Mouse (Mus musculus) MEL (cell line): Measurements from ENCODE around the gene Cyth2. TPM values are rescaled to one million over a fixed set of nuclear protein-coding genes. Genes with fewer than 3 reads are reported as not detected.

Experiments used
- DNase-seq: peaks from one replicate; pipeline ENCODE4 v3.0.0; 2011; ENCODE audit warnings: low read depth, low spot score
- H3K27ac ChIP-seq: 2 replicates; pipeline ENCODE4 v1.5.1; 2012; ENCODE audit warnings: low read depth, mild to moderate bottlenecking, control low read depth, low read length, moderate library complexity; ENCODE audit not compliant: control insufficient read depth
- H3K27me3 ChIP-seq, 2 experiments: fragments of 150-350 bp in 1 of 2; sonication (generic) in 1 of 2; 2 replicates each; pipeline ENCODE4 v1.6.1; 2012; ENCODE audit warnings: low read length in 2 of 2, mild to moderate bottlenecking in 2 of 2, improper control_type of control experiment in 1 of 2, moderate library complexity in 1 of 2; ENCODE audit not compliant: insufficient read depth in 2 of 2, control insufficient read depth in 1 of 2
- H3K36me3 ChIP-seq, 2 experiments: 2 replicates each; pipeline ENCODE4 v1.6.1; 2012 to 2014; ENCODE audit warnings: low read length in 2 of 2, improper control_type of control experiment in 1 of 2, inconsistent platforms in 1 of 2, mild to moderate bottlenecking in 1 of 2; ENCODE audit not compliant: insufficient read depth in 2 of 2, control insufficient read depth in 1 of 2
- H3K4me1 ChIP-seq, 2 experiments: fragments of 150-350 bp in 1 of 2; sonication (generic) in 1 of 2; 2 replicates each; pipeline ENCODE4 v1.6.1; 2012; ENCODE audit warnings: low read length in 2 of 2, improper control_type of control experiment in 1 of 2, mild to moderate bottlenecking in 1 of 2; ENCODE audit not compliant: insufficient read depth in 2 of 2, control insufficient read depth in 1 of 2
- H3K4me3 ChIP-seq, 2 experiments: fragments of 150-350 bp in 1 of 2; sonication (generic) in 1 of 2; 2 replicates each; pipeline ENCODE4 v1.5.1; 2012; ENCODE audit warnings: low read depth in 2 of 2, low read length in 2 of 2, mild to moderate bottlenecking in 2 of 2, moderate library complexity in 2 of 2, control low read depth in 1 of 2, improper control_type of control experiment in 1 of 2; ENCODE audit not compliant: control insufficient read depth in 1 of 2, insufficient read depth in 1 of 2
- H3K79me2 ChIP-seq: 2 replicates; pipeline ENCODE4 v1.6.1; 2012; ENCODE audit warnings: mild to moderate bottlenecking, low read length, moderate library complexity; ENCODE audit not compliant: control insufficient read depth, poor library complexity, insufficient read depth
- H3K9ac ChIP-seq: 2 replicates; pipeline ENCODE4 v1.6.1; 2012; ENCODE audit warnings: low read depth, mild to moderate bottlenecking, control low read depth, low read length, moderate library complexity; ENCODE audit not compliant: control insufficient read depth, poor library complexity, severe bottlenecking
- H3K9me3 ChIP-seq: fragments of 150-350 bp; sonication (generic); replicated peaks from 2 replicates; pipeline ENCODE4 v1.6.1; 2012; ENCODE audit warnings: mild to moderate bottlenecking, low read length, improper control_type of control experiment, moderate library complexity; ENCODE audit not compliant: insufficient read depth
- BHLHE40 ChIP-seq: IDR thresholded peaks from 2 replicates; pipeline ENCODE4 v1.6.1; 2012; ENCODE audit warnings: low read depth, mild to moderate bottlenecking, inconsistent platforms, low read length, improper control_type of control experiment, borderline replicate concordance
- CTCF ChIP-seq, 3 experiments: IDR thresholded peaks in 2 of 3; conservative IDR thresholded peaks in 1 of 3; 2 replicates each; pipeline ENCODE4 v1.5.1; 2011 to 2012; ENCODE audit warnings: low read length in 3 of 3, low read depth in 2 of 3, mild to moderate bottlenecking in 2 of 3, improper control_type of control experiment in 1 of 3, inconsistent platforms in 1 of 3, mixed read lengths in 1 of 3, moderate library complexity in 1 of 3; ENCODE audit not compliant: control insufficient read depth in 1 of 3, insufficient read depth in 1 of 3, poor library complexity in 1 of 3, severe bottlenecking in 1 of 3
- EP300 ChIP-seq, 2 experiments: IDR thresholded peaks; 2 replicates each; pipeline ENCODE4 v1.6.1; 2011; ENCODE audit warnings: improper control_type of control experiment in 2 of 2, low read length in 2 of 2, low read depth in 1 of 2, mild to moderate bottlenecking in 1 of 2
- ETS1 ChIP-seq: IDR thresholded peaks from 2 replicates; pipeline ENCODE4 v1.6.1; 2012; ENCODE audit warnings: low read depth, mild to moderate bottlenecking, inconsistent platforms, low read length, improper control_type of control experiment, moderate library complexity
- GATA1 ChIP-seq: IDR thresholded peaks from 2 replicates; pipeline ENCODE4 v1.6.1; 2011; ENCODE audit warnings: low read depth, low read length, improper control_type of control experiment
- JUND ChIP-seq: IDR thresholded peaks from 2 replicates; pipeline ENCODE4 v1.6.1; 2011; ENCODE audit warnings: low read depth, mild to moderate bottlenecking, improper control_type of control experiment, low read length
- MAFK ChIP-seq: IDR thresholded peaks from 2 replicates; pipeline ENCODE4 v1.6.1; 2011; ENCODE audit warnings: low read depth, mild to moderate bottlenecking, low read length, improper control_type of control experiment, borderline replicate concordance
- MEF2A ChIP-seq: IDR thresholded peaks from 2 replicates; pipeline ENCODE4 v1.6.1; 2014; ENCODE audit warnings: low read depth, mild to moderate bottlenecking, inconsistent platforms, low read length, improper control_type of control experiment; ENCODE audit not compliant: poor library complexity, insufficient replicate concordance, severe bottlenecking; ENCODE audit errors: extremely low read depth
- MYB ChIP-seq: IDR thresholded peaks from 2 replicates; pipeline ENCODE4 v1.6.1; 2011; ENCODE audit warnings: mild to moderate bottlenecking, low read depth, low read length, improper control_type of control experiment
- MYC ChIP-seq: IDR thresholded peaks from 2 replicates; pipeline ENCODE4 v1.6.1; 2011; ENCODE audit warnings: low read depth, mild to moderate bottlenecking, low read length, improper control_type of control experiment, moderate library complexity
- POLR2AphosphoS2 ChIP-seq: IDR thresholded peaks from 2 replicates; pipeline ENCODE4 v1.6.1; 2011; ENCODE audit warnings: low read length, improper control_type of control experiment
- TAL1 ChIP-seq: IDR thresholded peaks from 2 replicates; pipeline ENCODE4 v1.6.1; 2012; ENCODE audit warnings: mild to moderate bottlenecking, inconsistent platforms, low read length, moderate library complexity, mixed read lengths
- TBP ChIP-seq: IDR thresholded peaks from 2 replicates; pipeline ENCODE4 v1.8.0; 2011; ENCODE audit warnings: low read depth, low read length, improper control_type of control experiment
- TCF12 ChIP-seq: IDR thresholded peaks from 2 replicates; pipeline ENCODE4 v1.6.1; 2014; ENCODE audit warnings: low read depth, mild to moderate bottlenecking, inconsistent platforms, low read length, improper control_type of control experiment, moderate library complexity
- USF1 ChIP-seq: IDR thresholded peaks from 2 replicates; pipeline ENCODE4 v1.6.1; 2014; ENCODE audit warnings: low read depth, mild to moderate bottlenecking, inconsistent platforms, low read length, improper control_type of control experiment, moderate library complexity
- ZKSCAN1 ChIP-seq: IDR thresholded peaks from 2 replicates; pipeline ENCODE4 v1.6.1; 2012; ENCODE audit warnings: low read depth, mild to moderate bottlenecking, inconsistent platforms, low read length, improper control_type of control experiment, moderate library complexity
- ZMIZ1 ChIP-seq: IDR thresholded peaks from 2 replicates; pipeline ENCODE4 v1.6.1; 2012; ENCODE audit warnings: low read depth, mild to moderate bottlenecking, inconsistent platforms, low read length, improper control_type of control experiment, moderate library complexity
- polyA plus RNA-seq, 2 experiments: library from polyadenylated mRNA; stranded (reverse) in 1 of 2; unstranded in 1 of 2; fragments of >175 nt in 1 of 2; fragments of >200 nt in 1 of 2; gene quantifications; 2 replicates each; pipeline versions ENCODE4 v1.2.1 to v1.2.4; 2012; ENCODE audit warnings: low replicate concordance in 2 of 2, low read depth in 1 of 2; ENCODE audit not compliant: insufficient read length in 2 of 2, insufficient read depth in 1 of 2, missing spikeins in 1 of 2
- total RNA-seq: library from RNA; depleted of rRNA; stranded (reverse); fragments of 300-350 nt; gene quantifications from 2 replicates; pipeline ENCODE4 v1.2.3, GENCODE M21; 2012

Gene Cyth2
- total and polyA plus RNA-seq, 3 experiments = 52.9 to 92.2 TPM; not detected in 1

- no peak for DNase-seq
- Histone ChIP-seq H3K27ac (no peak overlapping the region), H3K27me3 (peaks cover 6% of the 10 kb centered on the region in 2 experiments), H3K4me3 (no peak overlapping the region), H3K9me3 (no peaks in the 10 kb centered on the region), H3K4me1 (no peaks in the 10 kb centered on the region), H3K36me3 (no peaks in the 10 kb centered on the region), H3K9ac (no peak overlapping the region), H3K79me2 (no peaks in the 10 kb centered on the region)
- no peak for TF ChIP-seq EP300 (IDR thresholded peaks at IDR 0.05; ENCODE audit: low read depth in 1 of 2, low read length in 2 of 2)
- TF ChIP-seq CTCF (IDR thresholded peaks at IDR 0.05 in 2 of 3, conservative IDR thresholded peaks at IDR 0.05 in 1 of 3; ENCODE audit: control insufficient read depth in 1 of 3, insufficient read depth in 1 of 3, low read depth in 2 of 3, low read length in 3 of 3, poor library complexity in 1 of 3, severe bottlenecking in 1 of 3) = peak in 1 of 3 experiments; percentile 9; a peak in 1 of 6 replicates
These were observed 46.9 kb downstream of the Cyth2 start for GRCm38 (mm10) chr7:45767500-45767899.

- Histone ChIP-seq H3K27me3 (peaks cover 2 to 3% of the 10 kb centered on the region in 2 experiments; a peak in 3 of 4 replicates), H3K79me2 (no peaks in the 10 kb centered on the region), H3K4me3 (no peak overlapping the region), H3K9me3 (no peaks in the 10 kb centered on the region), H3K36me3 (no peaks in the 10 kb centered on the region), H3K27ac (no peak overlapping the region), H3K4me1 (no peaks in the 10 kb centered on the region), H3K9ac (no peak overlapping the region)
- TF ChIP-seq TAL1 (no peak), ZMIZ1 (no peak), BHLHE40 (no peak), POLR2AphosphoS2 (no peak), GATA1 (no peak), JUND (no peak)
- DNase-seq = no peak
These were observed 47.6 kb downstream of the Cyth2 start for GRCm38 (mm10) chr7:45766764-45767163.

GRCm38 (mm10) chr7:45765995-45766394 lies 48.4 kb downstream of the Cyth2 start:
- no peak overlapping the region for H3K4me3 ChIP-seq
- TF ChIP-seq MYC (no peak), USF1 (no peak), ZKSCAN1 (no peak), ETS1 (no peak), MEF2A (no peak), GATA1 (no peak), BHLHE40 (no peak), MYB (no peak), TCF12 (no peak), MAFK (no peak), TBP (no peak)
- no peaks in the 10 kb centered on the region for H3K9me3 ChIP-seq
- no peak for DNase-seq
- H3K27ac ChIP-seq = no peak overlapping the region
- no peaks in the 10 kb centered on the region for H3K79me2 ChIP-seq
- no peak overlapping the region for H3K9ac ChIP-seq
- no peaks in the 10 kb centered on the region for H3K36me3 ChIP-seq
- no peaks in the 10 kb centered on the region for H3K4me1 ChIP-seq
- H3K27me3 ChIP-seq = no peaks in the 10 kb centered on the region; a peak in 1 of 4 replicates
